Mouse (Mus musculus): ENCODE measurements around the gene Olfr631.
A peak's percentile ranks its signal among the peaks of the same experiment; 100 is the strongest.

GRCm38 (mm10) chr7:103942730-103943129 lies 14.1 kb downstream of the Olfr631 start:
- TF ChIP-seq CTCF (IDR thresholded peaks at IDR 0.05; ENCODE audit: extremely low read depth, insufficient read depth, insufficient read length, insufficient replicate concordance) (peak; percentile 64; the same call in 1 of the 2 replicates), POLR2A (IDR thresholded peaks at IDR 0.05; ENCODE audit: low read depth, low read length) (no peak)

All from spleen, adult 2 months (tissue).